ENCODE assay signal across 19 mouse cellular contexts in genomic region chr17:63077509-63077908, GRCm38 (mm10).
DNase-seq lines count a peak whose midpoint lies in the region; ATAC-seq and TF ChIP-seq lines count a peak whose summit lies in the region.
"Had no signal": no experiment of that assay in that cellular context is flagged by ENCODE, and none has a peak within 500 bp of the region (broad histone marks: within the 10 kb centered on the region; RNA-seq: fewer than 3 reads in every experiment).

No protein-coding gene starts in this region.

- DNase-seq in forebrain, embryonic 10.5 days (ENCODE audit: extremely low spot score, low spot score): no peak
- DNase-seq in lung, postnatal 0 days (ENCODE audit: low spot score): no peak
- peak; percentile 49 to 64 for DNase-seq in cerebellum, adult 2 months
- DNase-seq in embryonic facial prominence, embryonic 10.5 days (ENCODE audit: low spot score): no peak
- no peak for DNase-seq in urinary bladder, postnatal 10 days (ENCODE audit: low spot score)
- DNase-seq: adrenal gland, adult 2 months; gastrocnemius, postnatal 25 days; heart, postnatal 36 days; kidney, adult 9 months; kidney, postnatal 36 days; liver; liver, postnatal 0 days; right cerebral cortex, postnatal 14 days; thymus, postnatal 25 days had no signal

- no peak for TF ChIP-seq EP300 in lung, postnatal 0 days (IDR thresholded peaks at IDR 0.05)

- no peak for TF ChIP-seq CTCF in lung, postnatal 0 days (IDR thresholded peaks at IDR 0.05)
- TF ChIP-seq CTCF in cerebellum, adult 2 months (IDR thresholded peaks at IDR 0.05; ENCODE audit: borderline replicate concordance, insufficient read depth, low read depth, low read length): no peak

- H3K27ac ChIP-seq in forebrain, embryonic 10.5 days: peak overlapping the region; percentile 64; the same call in 1 of the 2 replicates
- H3K27ac ChIP-seq in forebrain, embryonic 13.5 days: no peak overlapping the region
- peak overlapping the region; percentile 19; the same call in 1 of the 2 replicates for H3K27ac ChIP-seq in lung, embryonic 15.5 days
- no peak overlapping the region for H3K27ac ChIP-seq in lung, postnatal 0 days (ENCODE audit: low read length)
- H3K27ac ChIP-seq in cerebellum, adult 2 months (ENCODE audit: insufficient read depth, low read length): no peak overlapping the region
- H3K27ac ChIP-seq in embryonic facial prominence, embryonic 10.5 days (replicated peaks): 0 out of 2 replicates have a peak overlapping the region, but pooled peaks have one; percentile 10
- H3K27ac ChIP-seq: forebrain, embryonic 12.5 days; hindbrain, postnatal 0 days had no signal

- H3K9ac ChIP-seq in forebrain, embryonic 13.5 days: no peak overlapping the region
- no peak overlapping the region for H3K9ac ChIP-seq in lung, embryonic 15.5 days
- no peak overlapping the region for H3K9ac ChIP-seq in lung, postnatal 0 days (replicated peaks; ENCODE audit: low read depth)
- H3K9ac ChIP-seq: forebrain, embryonic 12.5 days; liver, postnatal 0 days had no signal

- TF ChIP-seq POLR2A in cerebellum, adult 2 months (IDR thresholded peaks at IDR 0.05; ENCODE audit: borderline replicate concordance, insufficient read depth, low read length): no peak

- H3K27me3 ChIP-seq in forebrain, embryonic 10.5 days (ENCODE audit: poor library complexity, severe bottlenecking): no peaks in the 10 kb centered on the region; the same call in 1 of the 2 replicates
- no peaks in the 10 kb centered on the region for H3K27me3 ChIP-seq in forebrain, embryonic 13.5 days
- no peaks in the 10 kb centered on the region for H3K27me3 ChIP-seq in lung, embryonic 15.5 days
- H3K27me3 ChIP-seq in lung, postnatal 0 days (replicated peaks; ENCODE audit: insufficient read depth, low read length): no peaks in the 10 kb centered on the region
- H3K27me3 ChIP-seq in cerebellum, adult 2 months (ENCODE audit: control insufficient read depth, insufficient read depth, low read length): no peaks in the 10 kb centered on the region
- no peaks in the 10 kb centered on the region for H3K27me3 ChIP-seq in embryonic facial prominence, embryonic 10.5 days (replicated peaks; ENCODE audit: low read depth, poor library complexity, severe bottlenecking)
- H3K27me3 ChIP-seq: CH12.LX; forebrain, embryonic 12.5 days had no signal

- WGBS in forebrain, embryonic 10.5 days: 67% methylated on average over 5 of the region's 5 CpGs
- 70% methylated on average over 5 of the region's 5 CpGs for WGBS in forebrain, embryonic 13.5 days
- 54% methylated on average over 5 of the region's 5 CpGs for WGBS in lung, embryonic 15.5 days
- WGBS in lung, postnatal 0 days: 67% methylated on average over 5 of the region's 5 CpGs
- 28% methylated on average over 5 of the region's 5 CpGs for WGBS in cerebellum, adult 2 months
- 74% methylated on average over 5 of the region's 5 CpGs for WGBS in embryonic facial prominence, embryonic 10.5 days

- no peaks in the 10 kb centered on the region for H3K36me3 ChIP-seq in forebrain, embryonic 10.5 days (replicated peaks)
- no peaks in the 10 kb centered on the region for H3K36me3 ChIP-seq in forebrain, embryonic 13.5 days (ENCODE audit: poor library complexity, severe bottlenecking)
- no peaks in the 10 kb centered on the region for H3K36me3 ChIP-seq in lung, embryonic 15.5 days
- no peaks in the 10 kb centered on the region for H3K36me3 ChIP-seq in lung, postnatal 0 days (ENCODE audit: insufficient read depth, low read length)
- H3K36me3 ChIP-seq in embryonic facial prominence, embryonic 10.5 days (replicated peaks): no peaks in the 10 kb centered on the region
- H3K36me3 ChIP-seq: forebrain, embryonic 12.5 days had no signal

- no peaks in the 10 kb centered on the region for H3K9me3 ChIP-seq in forebrain, embryonic 10.5 days
- H3K9me3 ChIP-seq in forebrain, embryonic 13.5 days (replicated peaks): no peaks in the 10 kb centered on the region
- H3K9me3 ChIP-seq in lung, embryonic 15.5 days: no peaks in the 10 kb centered on the region
- no peaks in the 10 kb centered on the region for H3K9me3 ChIP-seq in lung, postnatal 0 days (ENCODE audit: low read length)
- no peaks in the 10 kb centered on the region for H3K9me3 ChIP-seq in embryonic facial prominence, embryonic 10.5 days
- H3K9me3 ChIP-seq: forebrain, embryonic 12.5 days had no signal

- H3K4me1 ChIP-seq in forebrain, embryonic 10.5 days: peaks cover 58% of the 10 kb centered on the region
- H3K4me1 ChIP-seq in forebrain, embryonic 13.5 days: peaks cover 28% of the 10 kb centered on the region
- peaks cover 12% of the 10 kb centered on the region for H3K4me1 ChIP-seq in lung, embryonic 15.5 days
- no peaks in the 10 kb centered on the region for H3K4me1 ChIP-seq in lung, postnatal 0 days (ENCODE audit: insufficient read depth, low read depth, low read length)
- no peaks in the 10 kb centered on the region for H3K4me1 ChIP-seq in cerebellum, adult 2 months (ENCODE audit: control insufficient read depth, insufficient read depth, low read length)
- H3K4me1 ChIP-seq in embryonic facial prominence, embryonic 10.5 days: peaks cover 28% of the 10 kb centered on the region

- no peak for ATAC-seq in forebrain, embryonic 13.5 days
- ATAC-seq in lung, embryonic 15.5 days (ENCODE audit: borderline replicate concordance, extremely low read depth, low FRiP score, low TSS enrichment): peak; percentile 23; the same call in 1 of the 2 replicates
- ATAC-seq in lung, postnatal 0 days: no peak
- ATAC-seq: hindbrain, postnatal 0 days; liver, postnatal 0 days had no signal

- H3K4me2 ChIP-seq in forebrain, embryonic 13.5 days: no peak overlapping the region
- no peak overlapping the region for H3K4me2 ChIP-seq in lung, embryonic 15.5 days
- H3K4me2 ChIP-seq in lung, postnatal 0 days (replicated peaks; ENCODE audit: low read depth, low read length): no peak overlapping the region
- H3K4me2 ChIP-seq: forebrain, embryonic 12.5 days had no signal

- no peak overlapping the region for H3K4me3 ChIP-seq in forebrain, embryonic 10.5 days
- no peak overlapping the region for H3K4me3 ChIP-seq in forebrain, embryonic 13.5 days
- H3K4me3 ChIP-seq in lung, embryonic 15.5 days: no peak overlapping the region
- H3K4me3 ChIP-seq in lung, postnatal 0 days (ENCODE audit: low read depth, low read length): no peak overlapping the region
- H3K4me3 ChIP-seq in cerebellum, adult 2 months (replicated peaks; ENCODE audit: insufficient read depth, low read depth, low read length): no peak overlapping the region
- H3K4me3 ChIP-seq in embryonic facial prominence, embryonic 10.5 days: no peak overlapping the region
- H3K4me3 ChIP-seq: forebrain, embryonic 12.5 days had no signal

Comparison
In these comparisons a context has a peak if more than half of its experiments do, and no peak if none do; other contexts are left out.
1. H3K27ac ChIP-seq: peak in forebrain, embryonic 10.5 days (single experiment), lung, embryonic 15.5 days (single experiment) and embryonic facial prominence, embryonic 10.5 days (single experiment); none in forebrain, embryonic 13.5 days (single experiment), lung, postnatal 0 days (single experiment) and cerebellum, adult 2 months (single experiment).
2. DNase-seq: peak in cerebellum, adult 2 months (2 of 2); none in forebrain, embryonic 10.5 days (single experiment), lung, postnatal 0 days (single experiment), embryonic facial prominence, embryonic 10.5 days (single experiment) and urinary bladder, postnatal 10 days (single experiment).